Mouse (Mus musculus): ENCODE measurements around the gene Gale. TPM values are rescaled to one million over a fixed set of nuclear protein-coding genes. Genes with fewer than 3 reads are reported as not detected.
A peak's percentile ranks its signal among the peaks of the same experiment; 100 is the strongest.

Gene Gale
- polyA plus RNA-seq, 1 experiment from 2014 or later, result 30.2 TPM

GRCm38 (mm10) chr4:135946659-135947301 lies 16.7 kb upstream of the Gale start:
- 1% methylated on average over 28 of the region's 28 CpGs for WGBS (ENCODE audit: insufficient replicate concordance)
- H3K27ac ChIP-seq (ENCODE audit: low read depth, low read length), result peak overlapping the region; percentile 54
- peaks cover 8% of the 10 kb centered on the region for H3K36me3 ChIP-seq (ENCODE audit: control insufficient read depth, insufficient read depth, low read length)
- peak overlapping the region; percentile 87 for H3K9ac ChIP-seq (ENCODE audit: low read depth, low read length)
- peak overlapping the region; percentile 90 for H3K4me2 ChIP-seq
- peak overlapping the region; percentile 89 for H3K4me3 ChIP-seq (ENCODE audit: low read depth, low read length)
- 0 out of 2 replicates have a peak, but pooled peaks have one; percentile 5 for ATAC-seq (replicated peaks; ENCODE audit: insufficient number of reproducible peaks, low FRiP score, low TSS enrichment)
- no peaks in the 10 kb centered on the region for H3K27me3 ChIP-seq (ENCODE audit: control insufficient read depth, insufficient read depth, low read length)
- peaks cover 9% of the 10 kb centered on the region for H3K4me1 ChIP-seq (ENCODE audit: control insufficient read depth, insufficient read depth, low read length)
- no peaks in the 10 kb centered on the region; the same call in 1 of the 2 replicates for H3K9me3 ChIP-seq (replicated peaks; ENCODE audit: control insufficient read depth, low read length)

GRCm38 (mm10) chr4:135948142-135948541 lies 15.4 kb upstream of the Gale start:
- Histone ChIP-seq H3K9ac (ENCODE audit: low read depth, low read length) (0 out of 2 replicates have a peak overlapping the region, but pooled peaks have one; percentile 5), H3K27ac (ENCODE audit: low read depth, low read length) (no peak overlapping the region), H3K4me3 (ENCODE audit: low read depth, low read length) (no peak overlapping the region), H3K36me3 (ENCODE audit: control insufficient read depth, insufficient read depth, low read length) (peaks cover 17% of the 10 kb centered on the region), H3K9me3 (replicated peaks; ENCODE audit: control insufficient read depth, low read length) (no peaks in the 10 kb centered on the region; the same call in 1 of the 2 replicates), H3K4me1 (ENCODE audit: control insufficient read depth, insufficient read depth, low read length) (peaks cover 9% of the 10 kb centered on the region), H3K4me2 (no peak overlapping the region), H3K27me3 (ENCODE audit: control insufficient read depth, insufficient read depth, low read length) (no peaks in the 10 kb centered on the region)
- ATAC-seq (replicated peaks; ENCODE audit: insufficient number of reproducible peaks, low FRiP score, low TSS enrichment), result no peak
- 90% methylated on average over 8 of the region's 8 CpGs for WGBS (ENCODE audit: insufficient replicate concordance)

- no peaks in the 10 kb centered on the region for H3K27me3 ChIP-seq (ENCODE audit: control insufficient read depth, insufficient read depth, low read length)
Observed at GRCm38 (mm10) chr4:135949475-135949874, 14.1 kb upstream of the Gale start.

GRCm38 (mm10) chr4:135949911-135950310 lies 13.6 kb upstream of the Gale start:
- H3K9ac ChIP-seq (ENCODE audit: low read depth, low read length), result no peak overlapping the region
- 0 out of 2 replicates have a peak, but pooled peaks have one; percentile 33 for ATAC-seq (replicated peaks; ENCODE audit: insufficient number of reproducible peaks, low FRiP score, low TSS enrichment)

More at GRCm38 (mm10) chr4:135949475-135949874, 14.1 kb upstream of the Gale start:
- no peak overlapping the region for H3K4me3 ChIP-seq (ENCODE audit: low read depth, low read length)
- H3K9me3 ChIP-seq (replicated peaks; ENCODE audit: control insufficient read depth, low read length), result no peaks in the 10 kb centered on the region; the same call in 1 of the 2 replicates
- no peak overlapping the region for H3K4me2 ChIP-seq
- H3K27ac ChIP-seq (ENCODE audit: low read depth, low read length), result 0 out of 2 replicates have a peak overlapping the region, but pooled peaks have one; percentile 12
- H3K4me1 ChIP-seq (ENCODE audit: control insufficient read depth, insufficient read depth, low read length), result peaks cover 9% of the 10 kb centered on the region
- no peak overlapping the region for H3K9ac ChIP-seq (ENCODE audit: low read depth, low read length)
- 81% methylated on average over 10 of the region's 10 CpGs for WGBS (ENCODE audit: insufficient replicate concordance)
- peaks cover 18% of the 10 kb centered on the region for H3K36me3 ChIP-seq (ENCODE audit: control insufficient read depth, insufficient read depth, low read length)
- no peak for ATAC-seq (replicated peaks; ENCODE audit: insufficient number of reproducible peaks, low FRiP score, low TSS enrichment)

GRCm38 (mm10) chr4:135950365-135950764 lies 13.2 kb upstream of the Gale start:
- H3K9me3 ChIP-seq (replicated peaks; ENCODE audit: control insufficient read depth, low read length), result no peaks in the 10 kb centered on the region; the same call in 1 of the 2 replicates
- H3K4me2 ChIP-seq, result no peak overlapping the region
- H3K9ac ChIP-seq (ENCODE audit: low read depth, low read length), result no peak overlapping the region
- no peak overlapping the region for H3K4me3 ChIP-seq (ENCODE audit: low read depth, low read length)
- H3K4me1 ChIP-seq (ENCODE audit: control insufficient read depth, insufficient read depth, low read length), result peaks cover 9% of the 10 kb centered on the region
- 78% methylated on average over 6 of the region's 6 CpGs for WGBS (ENCODE audit: insufficient replicate concordance)
- H3K27ac ChIP-seq (ENCODE audit: low read depth, low read length), result 0 out of 2 replicates have a peak overlapping the region, but pooled peaks have one; percentile 29
- H3K27me3 ChIP-seq (ENCODE audit: control insufficient read depth, insufficient read depth, low read length), result no peaks in the 10 kb centered on the region
- ATAC-seq (replicated peaks; ENCODE audit: insufficient number of reproducible peaks, low FRiP score, low TSS enrichment), result no peak
- H3K36me3 ChIP-seq (ENCODE audit: control insufficient read depth, insufficient read depth, low read length), result peaks cover 18% of the 10 kb centered on the region

More at GRCm38 (mm10) chr4:135949911-135950310, 13.6 kb upstream of the Gale start:
- H3K27ac ChIP-seq (ENCODE audit: low read depth, low read length), result 0 out of 2 replicates have a peak overlapping the region, but pooled peaks have one; percentile 29
- no peak overlapping the region for H3K4me2 ChIP-seq
- no peaks in the 10 kb centered on the region; the same call in 1 of the 2 replicates for H3K9me3 ChIP-seq (replicated peaks; ENCODE audit: control insufficient read depth, low read length)
- peaks cover 18% of the 10 kb centered on the region for H3K36me3 ChIP-seq (ENCODE audit: control insufficient read depth, insufficient read depth, low read length)
- 48% methylated on average over 6 of the region's 6 CpGs for WGBS (ENCODE audit: insufficient replicate concordance)
- peaks cover 9% of the 10 kb centered on the region for H3K4me1 ChIP-seq (ENCODE audit: control insufficient read depth, insufficient read depth, low read length)
- H3K4me3 ChIP-seq (ENCODE audit: low read depth, low read length), result no peak overlapping the region
- no peaks in the 10 kb centered on the region for H3K27me3 ChIP-seq (ENCODE audit: control insufficient read depth, insufficient read depth, low read length)

GRCm38 (mm10) chr4:135951505-135951904 lies 12.0 kb upstream of the Gale start:
- Histone ChIP-seq H3K4me2 (no peak overlapping the region), H3K27ac (ENCODE audit: low read depth, low read length) (no peak overlapping the region), H3K9me3 (replicated peaks; ENCODE audit: control insufficient read depth, low read length) (no peaks in the 10 kb centered on the region; the same call in 1 of the 2 replicates), H3K27me3 (ENCODE audit: control insufficient read depth, insufficient read depth, low read length) (no peaks in the 10 kb centered on the region), H3K4me1 (ENCODE audit: control insufficient read depth, insufficient read depth, low read length) (peaks cover 5% of the 10 kb centered on the region; the same call in 1 of the 2 replicates), H3K4me3 (ENCODE audit: low read depth, low read length) (no peak overlapping the region), H3K9ac (ENCODE audit: low read depth, low read length) (no peak overlapping the region), H3K36me3 (ENCODE audit: control insufficient read depth, insufficient read depth, low read length) (peaks cover 21% of the 10 kb centered on the region)
- no peak for ATAC-seq (replicated peaks; ENCODE audit: insufficient number of reproducible peaks, low FRiP score, low TSS enrichment)
- WGBS (ENCODE audit: insufficient replicate concordance), result 92% methylated on average over 3 of the region's 3 CpGs

GRCm38 (mm10) chr4:135953179-135953578 lies 10.3 kb upstream of the Gale start:
- H3K27ac ChIP-seq (ENCODE audit: low read depth, low read length), result no peak overlapping the region
- H3K36me3 ChIP-seq (ENCODE audit: control insufficient read depth, insufficient read depth, low read length), result peaks cover 23% of the 10 kb centered on the region
- ATAC-seq (replicated peaks; ENCODE audit: insufficient number of reproducible peaks, low FRiP score, low TSS enrichment), result no peak
- peaks cover 4% of the 10 kb centered on the region; the same call in 1 of the 2 replicates for H3K4me1 ChIP-seq (ENCODE audit: control insufficient read depth, insufficient read depth, low read length)
- no peak overlapping the region for H3K4me2 ChIP-seq
- H3K27me3 ChIP-seq (ENCODE audit: control insufficient read depth, insufficient read depth, low read length), result no peaks in the 10 kb centered on the region
- no peak overlapping the region for H3K9ac ChIP-seq (ENCODE audit: low read depth, low read length)
- no peaks in the 10 kb centered on the region; the same call in 1 of the 2 replicates for H3K9me3 ChIP-seq (replicated peaks; ENCODE audit: control insufficient read depth, low read length)
- WGBS (ENCODE audit: insufficient replicate concordance), result 86% methylated on average over 3 of the region's 3 CpGs
- no peak overlapping the region for H3K4me3 ChIP-seq (ENCODE audit: low read depth, low read length)

- Histone ChIP-seq H3K27ac (ENCODE audit: low read depth, low read length) (no peak overlapping the region), H3K4me1 (ENCODE audit: control insufficient read depth, insufficient read depth, low read length) (no peaks in the 10 kb centered on the region; the same call in 1 of the 2 replicates), H3K9me3 (replicated peaks; ENCODE audit: control insufficient read depth, low read length) (no peaks in the 10 kb centered on the region; the same call in 1 of the 2 replicates), H3K36me3 (ENCODE audit: control insufficient read depth, insufficient read depth, low read length) (peaks cover 25% of the 10 kb centered on the region), H3K27me3 (ENCODE audit: control insufficient read depth, insufficient read depth, low read length) (no peaks in the 10 kb centered on the region), H3K9ac (ENCODE audit: low read depth, low read length) (no peak overlapping the region), H3K4me2 (no peak overlapping the region), H3K4me3 (ENCODE audit: low read depth, low read length) (no peak overlapping the region)
- 14% methylated on average over 2 of the region's 2 CpGs for WGBS (ENCODE audit: insufficient replicate concordance)
- no peak for ATAC-seq (replicated peaks; ENCODE audit: insufficient number of reproducible peaks, low FRiP score, low TSS enrichment)
Observed at GRCm38 (mm10) chr4:135954241-135954640, 9.3 kb upstream of the Gale start.

Data from heart, embryonic 11.5 days (tissue).